Mouse (Mus musculus) megakaryocyte, embryonic 14.5 days (primary cell): ENCODE measurements at regions not wholly inside any gene's neighbourhood (a gene's known extent, or its start where the extent isn't known, plus 50 kb on each side); places are given as distances from the start of the nearest gene placed in this dataset.

Source experiments
- FLI1 ChIP-seq: IDR thresholded peaks from 2 replicates; pipeline ENCODE4 v1.6.1; 2012; ENCODE audit warnings: low read length, inconsistent platforms, mixed read lengths
- GATA1 ChIP-seq: IDR thresholded peaks from 3 replicates; pipeline ENCODE4 v1.6.1; 2012; ENCODE audit warnings: mixed read lengths, low read length, inconsistent platforms, borderline replicate concordance

DNA sequence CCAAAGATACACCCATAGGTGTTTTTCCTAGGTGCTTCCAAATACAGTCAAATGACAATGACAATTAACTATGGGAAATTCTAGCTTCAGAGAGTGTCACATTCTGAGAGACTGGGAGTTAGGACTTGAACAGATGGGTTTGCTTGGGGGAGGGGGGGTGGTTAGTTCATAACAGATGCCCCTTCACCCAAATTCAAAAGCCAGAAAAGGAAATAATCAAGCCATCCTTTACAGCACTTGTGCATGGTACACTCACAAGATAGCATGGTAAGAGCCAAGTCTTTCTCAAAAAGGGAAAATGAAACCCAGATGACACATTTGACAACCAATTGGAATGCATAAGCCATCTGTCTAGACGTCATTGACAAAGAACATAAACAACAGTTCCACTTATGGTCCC, 135.4 kb upstream of the Fn1 start:
- no peak for TF ChIP-seq GATA1
- no peak for TF ChIP-seq FLI1
